Mouse (Mus musculus) liver, embryonic 14.5 days (tissue): ENCODE measurements at regions not wholly inside any gene's neighbourhood (a gene's known extent, or its start where the extent isn't known, plus 50 kb on each side); places are given as distances from the start of the nearest gene placed in this dataset.

Experiments used
- ATAC-seq: fragments of 200-750 bp; cut with Nextera tagmentation; 2 replicates; pipeline ENCODE4 v1.8.0; 2017; ENCODE audit warnings: moderate number of reproducible peaks, mild to moderate bottlenecking, moderate library complexity; ENCODE audit not compliant: insufficient read depth
- DNase-seq, 3 experiments: peaks; one replicate each; pipeline ENCODE4 v3.0.0-alpha.2; 2012 to 2013; ENCODE audit warnings: low read depth in 3 of 3, low spot score in 3 of 3
- H3K27ac ChIP-seq: fragments of 300-500 bp; sonication (generic); 2 replicates; pipeline ENCODE4 v1.5.1; 2014; ENCODE audit warnings: moderate library complexity, mild to moderate bottlenecking, control low read depth, inconsistent platforms
- H3K27me3 ChIP-seq: fragments of 300-500 bp; sonication (generic); 2 replicates; pipeline ENCODE4 v1.6.1; 2014; ENCODE audit warnings: mild to moderate bottlenecking, low read length, moderate library complexity; ENCODE audit not compliant: control insufficient read depth, insufficient read depth
- H3K36me3 ChIP-seq: fragments of 300-500 bp; sonication (generic); replicated peaks from 2 replicates; pipeline ENCODE4 v1.6.1; 2014; ENCODE audit warnings: low read depth; ENCODE audit not compliant: control insufficient read depth, insufficient read depth
- H3K4me1 ChIP-seq, 2 experiments: fragments of 200-500 bp in 1 of 2; fragments of 300-500 bp in 1 of 2; sonication (generic) in 1 of 2; replicated peaks; 2 replicates each; pipeline ENCODE4 v1.6.1; 2012 to 2014; ENCODE audit warnings: antibody characterized with exemption in 1 of 2, inconsistent platforms in 1 of 2, low read length in 1 of 2; ENCODE audit not compliant: control insufficient read depth in 2 of 2, insufficient read depth in 2 of 2
- H3K4me2 ChIP-seq: fragments of 300-500 bp; sonication (generic); 2 replicates; pipeline ENCODE4 v1.6.1; 2014; ENCODE audit warnings: low read depth, mild to moderate bottlenecking, control low read depth, moderate library complexity
- H3K4me3 ChIP-seq, 2 experiments: fragments of 200-500 bp in 1 of 2; fragments of 300-500 bp in 1 of 2; sonication (generic) in 1 of 2; 2 replicates each; pipeline ENCODE4 v1.5.1; 2012 to 2014; ENCODE audit warnings: low read depth in 2 of 2, low read length in 2 of 2, mild to moderate bottlenecking in 2 of 2, control low read depth in 1 of 2, inconsistent platforms in 1 of 2, moderate library complexity in 1 of 2; ENCODE audit not compliant: insufficient read depth in 1 of 2
- H3K9ac ChIP-seq: fragments of 300-500 bp; sonication (generic); replicated peaks from 2 replicates; pipeline ENCODE4 v1.6.1; 2014; ENCODE audit warnings: mild to moderate bottlenecking, control low read depth, moderate library complexity
- H3K9me3 ChIP-seq: fragments of 300-500 bp; sonication (generic); 2 replicates; pipeline ENCODE4 v1.6.1; 2016; ENCODE audit warnings: low read length, mixed read lengths; ENCODE audit not compliant: control insufficient read depth
- CTCF ChIP-seq: IDR thresholded peaks from 2 replicates; pipeline ENCODE4 v1.5.1; 2016; ENCODE audit warnings: antibody characterized with exemption, low read depth, control low read depth
- EP300 ChIP-seq: IDR thresholded peaks from 2 replicates; pipeline ENCODE4 v1.6.1; 2016; ENCODE audit warnings: antibody characterized with exemption, low read depth
- WGBS: fragments of 180-500 bp; shearing (Covaris S2); extraction: QIAGEN DNeasy Blood & Tissue Kit; methylation state at CpG from one replicate; pipeline ENCODE4 v1.1.7; 2014; ENCODE audit not compliant: insufficient replicate concordance; 5-methylcytosine and 5-hydroxymethylcytosine counted together

- no peaks in the 10 kb centered on the region for H3K36me3 ChIP-seq
- H3K9ac ChIP-seq = no peak overlapping the region
- WGBS = 49% methylated on average over 2 of the region's 2 CpGs
- no peak for DNase-seq
- ATAC-seq = no peak
- H3K4me1 ChIP-seq = no peaks in the 10 kb centered on the region
- no peaks in the 10 kb centered on the region for H3K9me3 ChIP-seq
- H3K4me3 ChIP-seq = no peak overlapping the region
- no peak overlapping the region for H3K4me2 ChIP-seq
- H3K27ac ChIP-seq = no peak overlapping the region
- H3K27me3 ChIP-seq = no peaks in the 10 kb centered on the region
- TF ChIP-seq EP300 (no peak), CTCF (no peak)
These were observed 113.9 kb upstream of the Il12b start for GRCm38 (mm10) chr11:44285961-44286360.

GRCm38 (mm10) chr11:44288825-44289224 is 111.0 kb upstream of the Il12b start:
- WGBS = 55% methylated on average over 1 of the region's 1 CpGs
- TF ChIP-seq EP300 (no peak), CTCF (no peak)
- no peak for ATAC-seq

GRCm38 (mm10) chr11:44303786-44304185 is 96.1 kb upstream of the Il12b start:
- H3K4me2 ChIP-seq = no peak overlapping the region
- WGBS = 60% methylated on average over 8 of the region's 8 CpGs
- H3K9me3 ChIP-seq = no peaks in the 10 kb centered on the region
- H3K27ac ChIP-seq = no peak overlapping the region
- H3K9ac ChIP-seq = no peak overlapping the region
- H3K36me3 ChIP-seq = no peaks in the 10 kb centered on the region
- H3K4me1 ChIP-seq = no peaks in the 10 kb centered on the region
- H3K27me3 ChIP-seq = no peaks in the 10 kb centered on the region
- DNase-seq (no peak), ATAC-seq (no peak)
- TF ChIP-seq EP300 = no peak
- TF ChIP-seq CTCF = no peak
- no peak overlapping the region for H3K4me3 ChIP-seq

More at GRCm38 (mm10) chr11:44288825-44289224, 111.0 kb upstream of the Il12b start:
- Histone ChIP-seq H3K4me3 (no peak overlapping the region), H3K4me1 (no peaks in the 10 kb centered on the region), H3K9me3 (no peaks in the 10 kb centered on the region), H3K27ac (no peak overlapping the region), H3K4me2 (no peak overlapping the region), H3K36me3 (no peaks in the 10 kb centered on the region), H3K27me3 (no peaks in the 10 kb centered on the region), H3K9ac (no peak overlapping the region)
- no peak for DNase-seq

- no peak for TF ChIP-seq CTCF
- no peak for TF ChIP-seq EP300
- Histone ChIP-seq H3K27me3 (no peaks in the 10 kb centered on the region), H3K9me3 (no peaks in the 10 kb centered on the region), H3K4me3 (no peak overlapping the region), H3K9ac (no peak overlapping the region), H3K27ac (no peak overlapping the region), H3K36me3 (no peaks in the 10 kb centered on the region), H3K4me1 (no peaks in the 10 kb centered on the region), H3K4me2 (no peak overlapping the region)
- DNase-seq (no peak), ATAC-seq (no peak)
- 60% methylated on average over 8 of the region's 8 CpGs for WGBS
These were observed 83.8 kb upstream of the Il12b start for GRCm38 (mm10) chr11:44316061-44316460.

- WGBS = 59% methylated on average over 3 of the region's 3 CpGs
- Histone ChIP-seq H3K27ac (no peak overlapping the region), H3K4me3 (no peak overlapping the region), H3K4me1 (no peaks in the 10 kb centered on the region), H3K36me3 (no peaks in the 10 kb centered on the region), H3K9ac (no peak overlapping the region), H3K4me2 (no peak overlapping the region), H3K9me3 (no peaks in the 10 kb centered on the region), H3K27me3 (no peaks in the 10 kb centered on the region)
- no peak for DNase-seq
- TF ChIP-seq EP300 (no peak), CTCF (no peak)
- ATAC-seq = no peak
These were observed 80.7 kb upstream of the Il12b start for GRCm38 (mm10) chr11:44319136-44319535.

- 40% methylated on average over 2 of the region's 2 CpGs for WGBS
- no peaks in the 10 kb centered on the region for H3K9me3 ChIP-seq
- TF ChIP-seq EP300 (no peak), CTCF (no peak)
- H3K27me3 ChIP-seq = no peaks in the 10 kb centered on the region
- DNase-seq = no peak
- H3K4me1 ChIP-seq = no peaks in the 10 kb centered on the region
- H3K27ac ChIP-seq = no peak overlapping the region
- no peak for ATAC-seq
- no peak overlapping the region for H3K9ac ChIP-seq
- H3K4me2 ChIP-seq = no peak overlapping the region
- no peak overlapping the region for H3K4me3 ChIP-seq
- no peaks in the 10 kb centered on the region for H3K36me3 ChIP-seq
These were observed 76.5 kb upstream of the Il12b start for GRCm38 (mm10) chr11:44323314-44323713.
